Mouse (Mus musculus): ENCODE measurements around the gene Robo3.

GRCm38 (mm10) chr9:37432720-37433421 is at the start of gene Robo3:
- TF ChIP-seq CTCF (IDR thresholded peaks at IDR 0.05; ENCODE audit: extremely low read depth, insufficient read depth, low read length) = no peak
- TF ChIP-seq POLR2A (IDR thresholded peaks at IDR 0.05; ENCODE audit: extremely low read depth, insufficient read depth, low read length) = no peak

All from cortical plate, adult 2 months (tissue).